Mouse (Mus musculus) forebrain, embryonic 16.5 days (tissue): ENCODE measurements around the gene Lrrc56. TPM values are rescaled to one million over a fixed set of nuclear protein-coding genes. Genes with fewer than 3 reads are reported as not detected.

Experiments used
- ATAC-seq: fragments of 200-750 bp; cut with Nextera tagmentation; 2 replicates; pipeline ENCODE4 v1.8.0; 2017; ENCODE audit warnings: mild to moderate bottlenecking, moderate library complexity
- H3K27ac ChIP-seq: fragments of 300-500 bp; sonication (generic); 2 replicates; pipeline ENCODE4 v1.5.1; 2014; ENCODE audit warnings: low read length, control low read depth
- H3K27me3 ChIP-seq: fragments of 300-500 bp; sonication (generic); replicated peaks from 2 replicates; pipeline ENCODE4 v1.6.1; 2014; ENCODE audit warnings: low read length; ENCODE audit not compliant: control insufficient read depth, insufficient read depth
- H3K36me3 ChIP-seq: fragments of 300-500 bp; sonication (generic); 2 replicates; pipeline ENCODE4 v1.6.1; 2014; ENCODE audit not compliant: control insufficient read depth, insufficient read depth
- H3K4me1 ChIP-seq: fragments of 300-500 bp; sonication (generic); replicated peaks from 2 replicates; pipeline ENCODE4 v1.6.1; 2014; ENCODE audit warnings: low read length; ENCODE audit not compliant: control insufficient read depth, insufficient read depth
- H3K4me2 ChIP-seq: fragments of 300-500 bp; sonication (generic); 2 replicates; pipeline ENCODE4 v1.6.1; 2014; ENCODE audit warnings: mild to moderate bottlenecking, low read length, control low read depth
- H3K4me3 ChIP-seq: fragments of 300-500 bp; sonication (generic); replicated peaks from 2 replicates; pipeline ENCODE4 v1.5.1; 2014; ENCODE audit warnings: mild to moderate bottlenecking, low read length, control low read depth
- H3K9ac ChIP-seq: fragments of 300-500 bp; sonication (generic); replicated peaks from 2 replicates; pipeline ENCODE4 v1.6.1; 2014; ENCODE audit warnings: low read depth, low read length, control low read depth
- H3K9me3 ChIP-seq: fragments of 300-500 bp; sonication (generic); 2 replicates; pipeline ENCODE4 v1.6.1; 2016; ENCODE audit warnings: low read length; ENCODE audit not compliant: control insufficient read depth
- WGBS: fragments of 180-500 bp; shearing (Covaris S2); extraction: QIAGEN DNeasy Blood & Tissue Kit; methylation state at CpG from one replicate; pipeline ENCODE4 v1.1.7; 2014; 5-methylcytosine and 5-hydroxymethylcytosine counted together
- polyA plus RNA-seq: library from polyadenylated mRNA; unstranded; fragments of >200 nt; fragmentation: Nextera tagmentation; extraction: Ambion mirVana; gene quantifications from 2 replicates; pipeline ENCODE4 v1.2.1, GENCODE M21; 2015

Lrrc56 gene
- polyA plus RNA-seq, 1 experiment from 2014 or later: 13.9 TPM

- Histone ChIP-seq H3K9ac (no peak overlapping the region), H3K4me2 (no peak overlapping the region), H3K4me3 (no peak overlapping the region), H3K4me1 (peaks cover 20% of the 10 kb centered on the region), H3K9me3 (no peaks in the 10 kb centered on the region), H3K36me3 (no peaks in the 10 kb centered on the region; the same call in 1 of the 2 replicates), H3K27ac (no peak overlapping the region), H3K27me3 (no peaks in the 10 kb centered on the region)
- ATAC-seq: no peak
- WGBS: 89% methylated on average over 8 of the region's 8 CpGs
These were observed 2.8 kb downstream of the Lrrc56 start for GRCm38 (mm10) chr7:141196619-141197282.

- H3K9ac ChIP-seq: no peak overlapping the region
- no peak overlapping the region for H3K27ac ChIP-seq
- no peaks in the 10 kb centered on the region for H3K27me3 ChIP-seq
- H3K4me1 ChIP-seq: peaks cover 11% of the 10 kb centered on the region
- no peaks in the 10 kb centered on the region for H3K9me3 ChIP-seq
- WGBS: 94% methylated on average over 4 of the region's 4 CpGs
- H3K36me3 ChIP-seq: no peaks in the 10 kb centered on the region
- no peak overlapping the region for H3K4me3 ChIP-seq
- ATAC-seq: no peak
- no peak overlapping the region for H3K4me2 ChIP-seq
These were observed 4.2 kb downstream of the Lrrc56 start for GRCm38 (mm10) chr7:141198121-141198520.

GRCm38 (mm10) chr7:141204546-141204945, 10.6 kb downstream of the Lrrc56 start:
- no peak overlapping the region for H3K9ac ChIP-seq
- no peaks in the 10 kb centered on the region for H3K36me3 ChIP-seq
- H3K4me2 ChIP-seq: no peak overlapping the region
- H3K4me1 ChIP-seq: no peaks in the 10 kb centered on the region
- H3K27ac ChIP-seq: no peak overlapping the region
- no peak overlapping the region for H3K4me3 ChIP-seq
- no peaks in the 10 kb centered on the region for H3K27me3 ChIP-seq
- WGBS: 84% methylated on average over 3 of the region's 3 CpGs
- ATAC-seq: no peak
- no peaks in the 10 kb centered on the region for H3K9me3 ChIP-seq

DNA sequence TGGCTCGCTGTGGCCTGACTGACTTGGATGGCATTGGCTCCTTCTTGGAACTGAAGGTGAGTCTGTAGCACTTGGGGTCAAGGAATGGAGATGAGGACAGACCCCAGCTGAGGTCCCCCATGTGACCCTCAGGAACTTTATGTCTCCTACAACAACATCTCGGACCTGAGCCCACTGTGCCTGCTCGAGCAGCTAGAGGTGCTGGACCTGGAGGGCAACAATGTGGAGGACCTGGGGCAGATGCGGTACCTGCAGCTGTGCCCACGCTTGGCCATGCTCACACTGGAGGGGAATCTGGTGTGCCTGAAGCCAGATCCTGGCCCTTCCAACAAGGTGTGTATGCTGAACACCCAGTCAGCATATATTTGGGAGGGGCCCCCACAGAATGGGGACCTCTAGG, 11.5 kb downstream of the Lrrc56 start:
- Histone ChIP-seq H3K27me3 (no peaks in the 10 kb centered on the region), H3K4me2 (no peak overlapping the region), H3K9me3 (no peaks in the 10 kb centered on the region), H3K27ac (no peak overlapping the region), H3K36me3 (no peaks in the 10 kb centered on the region), H3K4me1 (no peaks in the 10 kb centered on the region), H3K9ac (no peak overlapping the region), H3K4me3 (no peak overlapping the region)
- 88% methylated on average over 5 of the region's 5 CpGs for WGBS
- ATAC-seq: no peak

- Histone ChIP-seq H3K4me3 (no peak overlapping the region), H3K9me3 (no peaks in the 10 kb centered on the region), H3K4me1 (no peaks in the 10 kb centered on the region), H3K27me3 (no peaks in the 10 kb centered on the region), H3K36me3 (no peaks in the 10 kb centered on the region), H3K9ac (no peak overlapping the region), H3K27ac (no peak overlapping the region), H3K4me2 (no peak overlapping the region)
- 93% methylated on average over 18 of the region's 18 CpGs for WGBS
- no peak for ATAC-seq
These were observed 12.4 kb downstream of the Lrrc56 start for GRCm38 (mm10) chr7:141206182-141206937.

GRCm38 (mm10) chr7:141209526-141209925, 15.6 kb downstream of the Lrrc56 start:
- WGBS: 79% methylated on average over 3 of the region's 3 CpGs
- no peak for ATAC-seq
- no peak overlapping the region for H3K4me2 ChIP-seq
- no peak overlapping the region for H3K27ac ChIP-seq
- H3K4me1 ChIP-seq: no peaks in the 10 kb centered on the region
- no peaks in the 10 kb centered on the region for H3K27me3 ChIP-seq
- H3K36me3 ChIP-seq: no peaks in the 10 kb centered on the region
- no peak overlapping the region for H3K9ac ChIP-seq
- no peak overlapping the region for H3K4me3 ChIP-seq
- H3K9me3 ChIP-seq: no peaks in the 10 kb centered on the region

DNA sequence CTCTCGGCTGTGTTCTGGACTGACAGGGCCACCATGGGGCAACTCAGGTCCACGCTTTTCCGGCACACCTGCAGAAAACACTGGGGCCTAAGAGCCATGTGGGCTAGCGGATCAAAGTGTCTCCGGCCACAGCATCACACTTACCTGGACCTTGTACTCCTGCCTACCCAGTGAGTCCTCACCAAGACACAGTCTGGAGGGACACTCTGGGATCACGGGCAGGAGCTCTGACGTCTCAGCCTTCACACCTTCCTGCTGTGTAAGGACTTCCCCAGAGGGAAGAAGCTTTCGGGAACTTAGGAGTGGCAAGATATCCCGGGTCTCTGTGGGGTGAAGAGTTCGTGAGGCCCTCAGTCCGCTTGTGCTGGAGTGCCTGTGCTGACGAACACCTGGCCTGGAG, 16.2 kb downstream of the Lrrc56 start:
- no peak overlapping the region for H3K9ac ChIP-seq
- H3K4me3 ChIP-seq: no peak overlapping the region
- no peaks in the 10 kb centered on the region for H3K36me3 ChIP-seq
- 91% methylated on average over 12 of the region's 12 CpGs for WGBS
- no peak overlapping the region for H3K27ac ChIP-seq
- no peak for ATAC-seq
- H3K27me3 ChIP-seq: no peaks in the 10 kb centered on the region
- no peaks in the 10 kb centered on the region for H3K9me3 ChIP-seq
- no peak overlapping the region for H3K4me2 ChIP-seq
- H3K4me1 ChIP-seq: peaks cover 4% of the 10 kb centered on the region

- no peak overlapping the region for H3K4me2 ChIP-seq
- no peaks in the 10 kb centered on the region for H3K27me3 ChIP-seq
- peaks cover 4% of the 10 kb centered on the region for H3K4me1 ChIP-seq
- no peak overlapping the region for H3K4me3 ChIP-seq
- H3K27ac ChIP-seq: no peak overlapping the region
- no peaks in the 10 kb centered on the region for H3K9me3 ChIP-seq
- 91% methylated on average over 14 of the region's 14 CpGs for WGBS
- H3K36me3 ChIP-seq: no peaks in the 10 kb centered on the region
- ATAC-seq: no peak
- H3K9ac ChIP-seq: no peak overlapping the region
These were observed 16.7 kb downstream of the Lrrc56 start for GRCm38 (mm10) chr7:141210606-141211131.

DNA sequence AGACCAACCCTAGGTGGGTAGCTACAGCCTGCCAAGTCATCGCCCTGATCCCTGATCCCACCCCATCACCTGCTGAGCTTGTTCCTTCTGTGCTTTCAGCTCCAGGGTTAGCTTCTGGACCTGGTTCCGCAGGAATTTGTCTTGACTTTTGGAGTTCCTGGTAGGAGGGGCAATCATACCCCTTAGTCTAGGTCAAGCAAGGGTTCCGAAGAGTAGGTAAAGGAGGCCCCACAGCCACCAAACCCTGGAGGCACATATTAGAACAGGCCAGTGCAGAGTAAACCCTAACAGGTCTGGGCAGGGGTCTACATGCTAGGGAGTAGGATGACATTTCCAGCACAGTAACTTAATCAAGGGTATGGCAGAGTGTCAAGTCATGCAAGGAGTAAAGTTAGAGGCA, 19.2 kb downstream of the Lrrc56 start:
- no peaks in the 10 kb centered on the region for H3K36me3 ChIP-seq
- H3K27me3 ChIP-seq: no peaks in the 10 kb centered on the region
- no peak for ATAC-seq
- H3K27ac ChIP-seq: no peak overlapping the region
- H3K4me1 ChIP-seq: peaks cover 14% of the 10 kb centered on the region
- H3K4me3 ChIP-seq: no peak overlapping the region
- H3K9ac ChIP-seq: no peak overlapping the region
- H3K4me2 ChIP-seq: no peak overlapping the region
- WGBS: 78% methylated on average over 3 of the region's 3 CpGs
- H3K9me3 ChIP-seq: no peaks in the 10 kb centered on the region
